Mouse (Mus musculus) heart, embryonic 12.5 days (tissue): ENCODE results near the gene Mrps9. TPM values are rescaled to one million over a fixed set of nuclear protein-coding genes. Genes with fewer than 3 reads are reported as not detected.

Experiments used
- polyA plus RNA-seq: library from polyadenylated mRNA; unstranded; fragments of >200 nt; fragmentation: Nextera tagmentation; extraction: Ambion mirVana; gene quantifications from 2 replicates; pipeline ENCODE4 v1.2.1, GENCODE M21; 2016

Mrps9 gene
- polyA plus RNA-seq, 1 experiment from 2014 or later: 57.7 TPM

Other genes starting within 250 kb of the Mrps9 start
- 0.06 TPM in 2 replicates for gene Pou3f3, start 155.5 kb upstream of the Mrps9 start, polyA plus RNA-seq
- gene Gpr45, start 101.6 kb downstream of the Mrps9 start, polyA plus RNA-seq: 3.0 and 3.1 TPM in 2 replicates
- gene Tgfbrap1, start 247.4 kb downstream of the Mrps9 start, polyA plus RNA-seq: 9.6 and 10.6 TPM in 2 replicates
- gene AI597479, start 247.5 kb downstream of the Mrps9 start, polyA plus RNA-seq: 25.7 and 27.8 TPM in 2 replicates